Mouse (Mus musculus) adipose tissue, adult 10 weeks (tissue): Measurements from ENCODE around the gene Olfr616. TPM values are rescaled to one million over a fixed set of nuclear protein-coding genes. Genes with fewer than 3 reads are reported as not detected.

Experiments
- polyA plus RNA-seq: library from polyadenylated mRNA; stranded (reverse); fragments of 350-450 nt; fragmentation: Illumina TruSeq; extraction: RNeasy Lipid Tissue Mini Kit (QIAGEN cat#74804); gene quantifications from one replicate; pipeline ENCODE4 v1.2.3, GENCODE M21; 2014; ENCODE audit warnings: low read depth, low replicate concordance

The Olfr616 gene
- not detected for polyA plus RNA-seq

GRCm38 (mm10) chr7:103569043-103569442 is at the start of gene Olfr616:
Gene Olfr616, minus strand, starts transcription at chr7:103569143.

GRCm38 (mm10) chr7:103612434-103612833 is 43.5 kb upstream of the Olfr616 start, which contains the start of gene Olfr620:
Gene Olfr620, minus strand, starts transcription at chr7:103612534.

GRCm38 (mm10) chr7:103600275-103600674 is 31.3 kb upstream of the Olfr616 start, which contains the start of gene Olfr619:
Gene Olfr619, plus strand, starts transcription at chr7:103600575.

GRCm38 (mm10) chr7:103589803-103590202 is 20.9 kb upstream of the Olfr616 start, which contains the start of gene Olfr618:
Gene Olfr618, plus strand, starts transcription at chr7:103590103.

GRCm38 (mm10) chr7:103572761-103573160 is 3.8 kb upstream of the Olfr616 start, which contains the start of gene Olfr617:
Gene Olfr617, plus strand, starts transcription at chr7:103573061.

GRCm38 (mm10) chr7:103555779-103556178 is 13.2 kb downstream of the Olfr616 start, which contains the start of gene Olfr615:
Gene Olfr615, plus strand, starts transcription at chr7:103556079.

GRCm38 (mm10) chr7:103547774-103548173 is 21.2 kb downstream of the Olfr616 start, which contains the start of gene Olfr613:
Gene Olfr613, plus strand, starts transcription at chr7:103548074.

GRCm38 (mm10) chr7:103542617-103543016 is 26.3 kb downstream of the Olfr616 start, which contains the start of gene Olfr612:
Gene Olfr612, minus strand, starts transcription at chr7:103542717.

GRCm38 (mm10) chr7:103520746-103521145 is 48.2 kb downstream of the Olfr616 start, which contains the start of gene Olfr611:
Gene Olfr611, minus strand, starts transcription at chr7:103520846.

Other genes starting within 250 kb of the Olfr616 start
- gene Olfr598, start 245.6 kb downstream of the Olfr616 start, polyA plus RNA-seq, result not detected
- not detected for gene Olfr599, start 233.2 kb downstream of the Olfr616 start, polyA plus RNA-seq
- gene Olfr600, start 219.5 kb downstream of the Olfr616 start, polyA plus RNA-seq, result not detected
- gene Olfr601, start 206.5 kb downstream of the Olfr616 start, polyA plus RNA-seq, result not detected
- not detected for gene Olfr603, start 183.0 kb downstream of the Olfr616 start, polyA plus RNA-seq
- not detected for gene Usp17lc, start 154.1 kb downstream of the Olfr616 start, polyA plus RNA-seq
- gene Olfr605, start 123.7 kb downstream of the Olfr616 start, polyA plus RNA-seq, result not detected
- not detected for gene Olfr606, start 120.1 kb downstream of the Olfr616 start, polyA plus RNA-seq
- gene Olfr607, start 105.0 kb downstream of the Olfr616 start, polyA plus RNA-seq, result not detected
- gene Olfr608, start 99.3 kb downstream of the Olfr616 start, polyA plus RNA-seq, result not detected
- not detected for gene Olfr609, start 71.1 kb downstream of the Olfr616 start, polyA plus RNA-seq
- not detected for gene Olfr610, start 57.0 kb downstream of the Olfr616 start, polyA plus RNA-seq
- not detected for gene Olfr611, start 48.3 kb downstream of the Olfr616 start, polyA plus RNA-seq
- not detected for gene Olfr612, start 26.4 kb downstream of the Olfr616 start, polyA plus RNA-seq
- gene Olfr613, start 21.1 kb downstream of the Olfr616 start, polyA plus RNA-seq, result not detected
- gene Olfr615, start 13.1 kb downstream of the Olfr616 start, polyA plus RNA-seq, result not detected
- gene Olfr617, start 3.9 kb upstream of the Olfr616 start, polyA plus RNA-seq, result not detected
- not detected for gene Olfr618, start 21.0 kb upstream of the Olfr616 start, polyA plus RNA-seq
- not detected for gene Olfr619, start 31.4 kb upstream of the Olfr616 start, polyA plus RNA-seq
- not detected for gene Olfr620, start 43.4 kb upstream of the Olfr616 start, polyA plus RNA-seq
- gene Olfr622, start 73.6 kb upstream of the Olfr616 start, polyA plus RNA-seq, result not detected
- gene Olfr623, start 94.6 kb upstream of the Olfr616 start, polyA plus RNA-seq, result not detected
- 0.11 TPM for gene Olfr624, start 102.0 kb upstream of the Olfr616 start, polyA plus RNA-seq
- not detected for gene Olfr625-ps1, start 113.6 kb upstream of the Olfr616 start, polyA plus RNA-seq
- gene Olfr243, start 145.5 kb upstream of the Olfr616 start, polyA plus RNA-seq, result not detected
- not detected for gene Olfr628, start 161.2 kb upstream of the Olfr616 start, polyA plus RNA-seq
- not detected for gene Olfr629, start 175.8 kb upstream of the Olfr616 start, polyA plus RNA-seq
- gene Olfr630, start 188.2 kb upstream of the Olfr616 start, polyA plus RNA-seq, result not detected
- gene Olfr69, start 202.5 kb upstream of the Olfr616 start, polyA plus RNA-seq, result not detected
- not detected for gene Olfr68, start 210.6 kb upstream of the Olfr616 start, polyA plus RNA-seq
- not detected for gene Olfr67, start 222.7 kb upstream of the Olfr616 start, polyA plus RNA-seq
- 353 TPM for gene Hbb-bt, start 244.9 kb upstream of the Olfr616 start, polyA plus RNA-seq